Mouse (Mus musculus) left cerebral cortex, adult 8-10 months (tissue): ENCODE measurements around the gene Fbxw19. TPM values are rescaled to one million over a fixed set of nuclear protein-coding genes. Genes with fewer than 3 reads are reported as not detected.
"Not testable (repeated sequence)": the region's sequence is repeated elsewhere in the genome, so short reads cannot be mapped to it uniquely, and the experiment has no call there.

Experiments used
- DNase-seq, 2 experiments: peaks; one replicate each; pipeline ENCODE4 v3.0.0; 2022; ENCODE audit warnings: low spot score in 2 of 2
- total RNA-seq, 4 experiments: library from RNA; stranded (reverse); gene quantifications; 2 replicates each; pipeline ENCODE4 v1.2.4; 2022

Fbxw19 gene
- total RNA-seq = not detected

DNA sequence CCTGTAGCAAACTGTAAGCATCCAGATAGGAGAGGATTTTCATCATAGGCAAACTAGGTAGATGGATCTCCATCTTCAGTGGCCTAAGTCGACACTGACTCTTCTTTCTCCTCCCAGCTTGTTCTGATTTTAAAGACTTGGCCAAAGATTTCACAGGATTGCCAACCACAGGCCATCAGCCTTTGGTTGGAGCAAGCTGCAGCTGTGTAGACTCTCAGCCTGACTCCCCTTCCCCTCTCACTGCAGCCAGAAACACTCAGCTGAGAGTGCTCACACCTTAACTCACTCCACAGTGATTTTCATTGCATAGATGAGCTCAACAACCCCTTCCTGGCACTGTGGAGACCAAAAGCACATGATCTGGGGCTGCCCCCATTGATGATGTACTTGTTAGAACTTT lies at the start of gene Fbxw19:
Gene Fbxw19, minus strand, starts transcription at position 101 of the 400 bp plus-strand sequence.
- not testable (repeated sequence) for DNase-seq

DNA sequence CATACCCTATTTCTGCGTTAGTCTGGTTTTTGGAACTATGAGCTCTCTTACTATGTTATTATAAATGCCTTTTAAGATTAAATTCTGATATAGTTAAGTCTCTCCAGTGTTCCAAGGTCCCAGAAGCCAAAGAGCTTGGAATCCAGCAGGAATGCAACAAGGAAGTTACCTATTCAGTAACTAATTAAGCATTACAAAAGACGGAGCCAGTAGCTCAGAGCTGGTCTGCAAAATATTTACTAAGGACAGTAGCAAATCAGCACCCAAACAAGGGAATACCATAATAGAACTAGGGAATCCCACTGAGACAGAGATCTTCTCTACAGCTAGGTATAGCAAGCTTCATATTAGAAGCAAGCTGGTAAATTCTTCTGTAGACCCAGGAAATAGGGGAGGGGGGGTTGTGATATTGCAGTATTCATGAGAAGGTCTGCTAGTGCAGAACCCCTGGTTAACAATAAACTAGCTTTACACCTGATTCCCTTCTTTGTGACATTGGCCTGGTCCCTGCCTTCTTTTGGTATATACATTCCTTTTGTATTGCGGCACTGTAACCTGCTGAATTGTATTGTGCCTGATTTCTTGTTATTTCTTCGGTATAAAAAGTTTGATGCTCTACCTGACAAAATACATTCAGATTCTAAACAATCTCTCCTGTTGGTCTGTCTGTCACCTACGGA lies 27.9 kb upstream of the Fbxw19 start:
- no peak for DNase-seq

DNA sequence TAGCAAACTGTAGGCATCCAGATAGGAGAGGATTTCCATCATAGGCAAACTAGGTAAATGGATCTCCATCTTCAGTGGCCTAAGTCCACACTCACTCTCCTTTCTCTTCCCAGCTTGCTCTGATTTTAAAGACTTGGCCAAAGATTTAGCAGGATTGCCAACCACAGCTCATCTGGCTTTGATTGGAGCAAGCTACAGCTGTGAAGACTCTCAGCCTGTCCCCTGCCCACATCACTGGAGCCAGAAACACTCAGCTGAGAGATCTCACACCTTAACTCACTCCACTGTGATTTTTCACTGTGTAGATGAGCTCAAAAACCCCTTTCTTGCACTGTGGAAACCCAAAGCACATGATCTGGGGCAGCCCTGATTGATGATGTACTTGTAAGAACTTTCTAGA lies 46.6 kb downstream of the Fbxw19 start, which contains the start of gene Fbxw16:
Gene Fbxw16, minus strand, starts transcription at position 101 of the 400 bp plus-strand sequence.
- no peak for DNase-seq

DNA sequence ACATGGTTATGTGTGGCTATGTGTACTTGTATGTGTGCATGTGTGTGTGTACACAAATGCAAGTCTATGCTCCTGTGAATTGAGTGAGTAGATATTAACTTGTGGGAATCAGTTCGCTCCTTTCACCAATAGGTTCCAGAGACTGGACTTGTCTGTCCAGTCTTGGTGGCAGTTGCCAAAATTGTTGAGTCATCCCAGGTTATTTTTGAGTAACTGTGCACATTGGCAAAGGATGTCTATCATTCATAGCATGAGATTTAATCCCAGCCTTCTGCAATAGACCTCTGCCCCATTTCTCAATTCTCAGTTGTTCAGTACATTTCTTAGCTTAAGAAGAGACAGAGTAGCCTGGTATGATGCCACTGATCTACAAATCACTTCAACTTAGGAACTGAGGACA lies 62.7 kb downstream of the Fbxw19 start:
- DNase-seq = no peak

Other genes with a start within 250 kb of the Fbxw19 start
- gene Fbxw14, start 208.2 kb downstream of the Fbxw19 start, total RNA-seq = not detected
- gene Fbxw28, start 156.2 kb downstream of the Fbxw19 start, total RNA-seq = not detected
- not detected for gene Fbxw22, start 91.6 kb downstream of the Fbxw19 start, total RNA-seq
- gene Fbxw16, start 46.7 kb downstream of the Fbxw19 start, total RNA-seq = not detected
- not detected for gene Fbxw15, start 72.4 kb upstream of the Fbxw19 start, total RNA-seq
- gene Fbxw24, start 130.2 kb upstream of the Fbxw19 start, total RNA-seq = not detected
- not detected for gene Fbxw25, start 168.8 kb upstream of the Fbxw19 start, total RNA-seq
- gene Fbxw18, start 206.8 kb upstream of the Fbxw19 start, total RNA-seq = not detected